Mouse (Mus musculus) lung, postnatal 0 days (tissue): Measurements from ENCODE around the gene Gnb1l. TPM values are rescaled to one million over a fixed set of nuclear protein-coding genes. Genes with fewer than 3 reads are reported as not detected.

ENCODE experiments used
- ATAC-seq: fragments of 200-750 bp; cut with Nextera tagmentation; 2 replicates; pipeline ENCODE4 v1.8.0; 2017; ENCODE audit warnings: moderate library complexity
- DNase-seq: peaks from one replicate; pipeline ENCODE4 v3.0.0-alpha.2; 2016; ENCODE audit warnings: low spot score
- H3K27ac ChIP-seq: fragments of 300-500 bp; sonication (generic); 2 replicates; pipeline ENCODE4 v1.5.1; 2014; ENCODE audit warnings: antibody characterized with exemption, mild to moderate bottlenecking, low read length, mixed read lengths
- H3K27me3 ChIP-seq: fragments of 300-500 bp; sonication (generic); replicated peaks from 2 replicates; pipeline ENCODE4 v1.6.1; 2014; ENCODE audit warnings: low read length, mixed read lengths; ENCODE audit not compliant: insufficient read depth
- H3K36me3 ChIP-seq: fragments of 300-500 bp; sonication (generic); 2 replicates; pipeline ENCODE4 v1.6.1; 2014; ENCODE audit warnings: low read length, mixed read lengths; ENCODE audit not compliant: insufficient read depth
- H3K4me1 ChIP-seq: fragments of 300-500 bp; sonication (generic); 2 replicates; pipeline ENCODE4 v1.6.1; 2014; ENCODE audit warnings: antibody characterized with exemption, low read depth, low read length, mixed read lengths; ENCODE audit not compliant: insufficient read depth
- H3K4me2 ChIP-seq: fragments of 300-500 bp; sonication (generic); replicated peaks from 2 replicates; pipeline ENCODE4 v1.6.1; 2014; ENCODE audit warnings: low read depth, mild to moderate bottlenecking, low read length, moderate library complexity, mixed read lengths
- H3K4me3 ChIP-seq: fragments of 300-500 bp; sonication (generic); 2 replicates; pipeline ENCODE4 v1.5.1; 2014; ENCODE audit warnings: low read depth, low read length
- H3K9ac ChIP-seq: fragments of 300-500 bp; sonication (generic); replicated peaks from 2 replicates; pipeline ENCODE4 v1.6.1; 2014; ENCODE audit warnings: low read depth, mild to moderate bottlenecking
- H3K9me3 ChIP-seq: fragments of 300-500 bp; sonication (generic); 2 replicates; pipeline ENCODE4 v1.6.1; 2016; ENCODE audit warnings: low read length, mixed read lengths
- CTCF ChIP-seq: IDR thresholded peaks from 2 replicates; pipeline ENCODE4 v1.5.1; 2016; ENCODE audit warnings: antibody characterized with exemption, mild to moderate bottlenecking
- EP300 ChIP-seq: IDR thresholded peaks from 2 replicates; pipeline ENCODE4 v1.6.1; 2016; ENCODE audit warnings: antibody characterized with exemption, mild to moderate bottlenecking, control low read depth
- WGBS: fragments of 180-500 bp; shearing (Covaris S2); extraction: QIAGEN DNeasy Blood & Tissue Kit; methylation state at CpG from one replicate; pipeline ENCODE4 v1.1.7; 2014; 5-methylcytosine and 5-hydroxymethylcytosine counted together
- polyA plus RNA-seq: library from polyadenylated mRNA; unstranded; fragments of >200 nt; fragmentation: Nextera tagmentation; extraction: Ambion mirVana; gene quantifications from 2 replicates; pipeline ENCODE4 v1.2.1, GENCODE M21; 2015

The Gnb1l gene
- polyA plus RNA-seq, 1 experiment from 2014 or later: 8.4 TPM

DNA sequence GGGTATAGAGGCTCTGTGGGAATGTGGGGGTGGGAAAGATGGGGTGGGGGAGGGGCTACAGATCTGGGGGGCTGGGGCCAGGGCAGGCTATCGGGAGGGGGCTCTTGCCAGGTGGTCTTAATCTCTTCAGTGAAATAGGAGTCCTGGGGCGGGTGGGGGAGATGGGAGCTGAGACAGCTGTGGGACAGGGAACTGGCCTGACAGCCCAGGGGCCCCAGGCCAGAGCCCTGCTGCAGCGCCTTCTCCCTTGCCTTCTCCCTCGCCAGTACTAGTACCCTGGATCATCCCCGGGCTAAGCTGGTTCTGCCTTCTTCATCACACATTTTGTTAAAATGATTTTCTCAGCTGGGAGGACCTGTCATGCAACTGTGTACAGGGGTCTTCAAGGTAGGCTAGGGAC, 97.7 kb downstream of the Gnb1l start:
- H3K4me1 ChIP-seq: peaks cover 6% of the 10 kb centered on the region; the same call in 1 of the 2 replicates
- H3K9me3 ChIP-seq: no peaks in the 10 kb centered on the region
- H3K9ac ChIP-seq: no peak overlapping the region
- DNase-seq: no peak
- H3K27me3 ChIP-seq: peaks cover 13% of the 10 kb centered on the region
- no peaks in the 10 kb centered on the region for H3K36me3 ChIP-seq
- TF ChIP-seq CTCF (no peak), EP300 (no peak)
- H3K4me2 ChIP-seq: no peak overlapping the region
- 50% methylated on average over 5 of the region's 5 CpGs for WGBS
- ATAC-seq: no peak
- H3K4me3 ChIP-seq: no peak overlapping the region
- H3K27ac ChIP-seq: no peak overlapping the region

DNA sequence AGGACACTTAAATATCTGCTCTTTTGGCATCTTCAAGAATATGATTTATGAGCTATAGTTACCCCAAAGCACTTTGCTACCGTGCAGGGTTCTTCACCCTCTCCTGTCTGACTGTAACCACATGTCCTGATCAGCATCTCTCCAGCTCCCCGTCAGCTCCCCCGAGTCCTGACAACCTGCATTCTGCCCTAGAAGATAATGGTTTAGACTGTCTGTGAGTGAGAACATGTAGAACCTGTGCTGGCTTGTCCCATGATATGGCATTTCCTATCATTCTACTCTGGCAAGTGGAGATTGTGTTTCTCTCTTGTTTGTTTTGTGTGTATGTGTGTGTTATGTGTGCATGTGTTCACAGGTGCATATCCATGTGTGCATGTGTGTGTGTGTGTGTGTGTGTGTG, 99.5 kb downstream of the Gnb1l start:
- Histone ChIP-seq H3K4me1 (no peaks in the 10 kb centered on the region), H3K9ac (no peak overlapping the region), H3K27me3 (peaks cover 3% of the 10 kb centered on the region; the same call in 1 of the 2 replicates), H3K9me3 (no peaks in the 10 kb centered on the region), H3K4me2 (no peak overlapping the region), H3K27ac (no peak overlapping the region), H3K4me3 (no peak overlapping the region), H3K36me3 (no peaks in the 10 kb centered on the region)
- 66% methylated on average over 3 of the region's 3 CpGs for WGBS
- ATAC-seq: no peak
- no peak for DNase-seq
- TF ChIP-seq CTCF: no peak
- TF ChIP-seq EP300: no peak

DNA sequence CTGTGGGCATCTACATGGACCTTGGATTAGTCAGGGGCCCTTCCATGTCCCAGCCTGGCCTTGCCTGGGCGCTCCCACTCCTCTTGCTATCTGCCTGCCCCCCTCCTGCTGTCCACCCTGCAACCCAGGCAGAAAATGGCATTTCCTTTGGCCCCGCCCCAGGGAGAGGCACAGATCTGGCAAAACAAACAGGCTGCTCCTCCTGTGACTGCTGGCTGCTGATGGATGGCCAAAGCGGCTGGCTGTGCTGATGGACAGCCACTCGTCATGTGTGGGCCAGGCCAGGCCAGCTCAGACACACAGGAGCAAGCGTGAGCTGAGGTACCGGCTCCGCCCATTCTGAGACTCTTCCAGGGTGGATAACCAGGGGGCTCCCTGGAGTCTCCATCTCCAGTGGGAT, 102.9 kb downstream of the Gnb1l start:
- Histone ChIP-seq H3K9ac (no peak overlapping the region), H3K27me3 (no peaks in the 10 kb centered on the region), H3K27ac (no peak overlapping the region), H3K36me3 (no peaks in the 10 kb centered on the region), H3K9me3 (no peaks in the 10 kb centered on the region), H3K4me1 (no peaks in the 10 kb centered on the region), H3K4me2 (no peak overlapping the region), H3K4me3 (no peak overlapping the region)
- DNase-seq (no peak), ATAC-seq (no peak)
- TF ChIP-seq CTCF (no peak), EP300 (no peak)
- 50% methylated on average over 7 of the region's 7 CpGs for WGBS

DNA sequence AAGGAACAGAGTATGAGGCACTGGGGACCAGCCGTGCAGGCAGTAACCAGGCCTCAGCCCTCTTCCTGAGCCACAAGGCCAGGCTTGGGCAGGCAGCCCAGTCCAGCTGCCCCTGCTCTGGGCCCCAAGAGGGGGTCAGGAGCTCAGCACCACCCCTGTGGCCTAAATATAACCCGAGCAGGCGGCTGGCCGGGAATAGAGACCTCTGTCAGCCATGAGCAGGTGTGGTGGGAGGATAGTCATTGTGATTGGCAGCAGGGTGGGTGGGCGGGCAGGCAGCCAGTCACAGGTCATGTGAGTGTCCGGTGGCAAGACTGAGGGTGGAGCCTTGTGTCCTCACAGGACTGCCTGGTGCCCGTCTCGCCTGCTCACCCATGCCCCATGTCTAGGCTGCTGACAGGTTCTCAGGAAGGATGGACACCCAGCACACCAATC, 105.8 kb downstream of the Gnb1l start:
- ATAC-seq (peak; percentile 31), DNase-seq (no peak)
- no peak overlapping the region for H3K4me2 ChIP-seq
- H3K36me3 ChIP-seq: no peaks in the 10 kb centered on the region
- H3K4me3 ChIP-seq: no peak overlapping the region
- H3K9ac ChIP-seq: no peak overlapping the region
- no peaks in the 10 kb centered on the region for H3K9me3 ChIP-seq
- H3K27me3 ChIP-seq: no peaks in the 10 kb centered on the region
- H3K4me1 ChIP-seq: no peaks in the 10 kb centered on the region; the same call in 1 of the 2 replicates
- 35% methylated on average over 8 of the region's 8 CpGs for WGBS
- TF ChIP-seq EP300 (no peak), CTCF (no peak)
- no peak overlapping the region for H3K27ac ChIP-seq

DNA sequence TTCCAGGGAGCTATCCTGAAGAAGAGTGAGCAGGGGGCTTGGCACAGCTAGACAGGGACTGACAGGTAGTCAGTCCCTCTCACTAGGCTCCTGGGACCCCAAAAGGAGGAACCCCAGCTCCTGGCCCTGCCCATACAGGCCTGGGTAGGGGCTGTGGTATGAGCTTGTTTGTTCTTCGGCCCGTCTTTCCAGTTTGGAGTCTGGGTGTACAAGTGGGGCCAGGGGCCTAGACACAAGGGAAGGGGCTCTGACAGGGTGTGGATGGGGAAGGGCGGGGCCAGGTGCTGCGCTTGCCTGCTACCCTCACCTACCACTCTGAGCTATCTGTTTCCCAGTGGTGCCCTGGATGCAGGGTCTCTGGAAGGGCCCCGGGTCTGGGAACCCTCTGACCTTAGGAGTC, 107.2 kb downstream of the Gnb1l start:
- Histone ChIP-seq H3K27ac (no peak overlapping the region), H3K9ac (no peak overlapping the region), H3K36me3 (no peaks in the 10 kb centered on the region), H3K4me2 (no peak overlapping the region), H3K4me1 (no peaks in the 10 kb centered on the region; the same call in 1 of the 2 replicates), H3K27me3 (no peaks in the 10 kb centered on the region), H3K4me3 (no peak overlapping the region), H3K9me3 (no peaks in the 10 kb centered on the region)
- DNase-seq (no peak), ATAC-seq (no peak)
- whole genome bisulfite sequencing: 60% methylated on average over 5 of the region's 5 CpGs
- TF ChIP-seq EP300 (no peak), CTCF (no peak)

DNA sequence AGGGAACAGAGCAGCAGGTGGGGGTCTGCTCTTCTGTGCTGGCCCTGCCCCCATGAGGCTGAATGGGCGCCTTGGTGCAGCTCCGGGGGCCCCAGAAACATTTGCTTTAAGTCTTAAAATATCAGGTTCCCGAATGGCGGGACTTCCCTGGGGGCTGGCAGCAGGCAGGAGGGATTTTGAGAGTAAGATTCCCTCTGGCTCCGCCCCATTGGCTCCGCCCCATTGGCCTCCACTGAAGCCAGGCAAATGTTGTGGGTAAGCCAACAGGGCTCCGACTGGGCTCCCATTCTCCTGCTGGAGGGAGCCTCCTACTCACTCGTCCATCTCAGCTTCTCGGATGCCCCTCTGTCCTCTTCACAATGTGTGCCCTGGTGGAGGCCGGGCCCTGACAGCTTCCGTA, 109.7 kb downstream of the Gnb1l start:
- Histone ChIP-seq H3K9ac (no peak overlapping the region), H3K36me3 (no peaks in the 10 kb centered on the region), H3K27me3 (no peaks in the 10 kb centered on the region), H3K27ac (no peak overlapping the region), H3K9me3 (no peaks in the 10 kb centered on the region), H3K4me2 (no peak overlapping the region), H3K4me3 (no peak overlapping the region), H3K4me1 (no peaks in the 10 kb centered on the region; the same call in 1 of the 2 replicates)
- no peak for ATAC-seq
- no peak for TF ChIP-seq EP300
- DNase-seq: no peak
- 19% methylated on average over 11 of the region's 11 CpGs for WGBS

DNA sequence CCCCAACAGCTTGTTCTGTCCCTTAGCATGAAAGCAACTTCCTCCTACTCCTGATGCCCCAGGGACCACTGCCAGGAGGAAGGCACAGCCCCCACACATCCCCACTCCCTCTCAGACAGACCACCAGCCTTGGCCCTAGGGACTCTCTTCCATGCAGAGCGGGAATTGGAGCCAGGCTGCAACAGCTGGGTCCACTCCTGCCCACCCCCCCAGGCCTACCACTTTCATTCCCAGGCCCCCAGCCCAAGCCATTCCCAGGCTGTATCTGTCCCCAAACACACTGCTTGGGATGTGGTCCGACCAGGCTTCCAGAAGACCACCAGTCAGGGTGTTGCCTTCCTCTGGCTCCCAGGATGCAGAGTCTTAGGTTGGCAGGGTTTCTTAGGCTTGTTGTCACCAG, 110.6 kb downstream of the Gnb1l start:
- Histone ChIP-seq H3K27me3 (no peaks in the 10 kb centered on the region), H3K36me3 (no peaks in the 10 kb centered on the region), H3K9ac (no peak overlapping the region), H3K4me2 (no peak overlapping the region), H3K4me3 (no peak overlapping the region), H3K9me3 (no peaks in the 10 kb centered on the region), H3K4me1 (no peaks in the 10 kb centered on the region; the same call in 1 of the 2 replicates), H3K27ac (no peak overlapping the region)
- TF ChIP-seq CTCF: no peak
- TF ChIP-seq EP300: no peak
- no peak for ATAC-seq
- 61% methylated on average over 2 of the region's 2 CpGs for WGBS
- DNase-seq: no peak
